Mouse (Mus musculus): ENCODE results near the gene Sergef.

Gene Sergef

GRCm38 (mm10) chr7:46615256-46615977, 24.2 kb downstream of the Sergef start:
- DNase-seq, result no peak

GRCm38 (mm10) chr7:46614263-46614662, 25.3 kb downstream of the Sergef start:
- no peak for DNase-seq

- no peak for DNase-seq
These were observed 26.5 kb downstream of the Sergef start for GRCm38 (mm10) chr7:46613091-46613490.

DNA sequence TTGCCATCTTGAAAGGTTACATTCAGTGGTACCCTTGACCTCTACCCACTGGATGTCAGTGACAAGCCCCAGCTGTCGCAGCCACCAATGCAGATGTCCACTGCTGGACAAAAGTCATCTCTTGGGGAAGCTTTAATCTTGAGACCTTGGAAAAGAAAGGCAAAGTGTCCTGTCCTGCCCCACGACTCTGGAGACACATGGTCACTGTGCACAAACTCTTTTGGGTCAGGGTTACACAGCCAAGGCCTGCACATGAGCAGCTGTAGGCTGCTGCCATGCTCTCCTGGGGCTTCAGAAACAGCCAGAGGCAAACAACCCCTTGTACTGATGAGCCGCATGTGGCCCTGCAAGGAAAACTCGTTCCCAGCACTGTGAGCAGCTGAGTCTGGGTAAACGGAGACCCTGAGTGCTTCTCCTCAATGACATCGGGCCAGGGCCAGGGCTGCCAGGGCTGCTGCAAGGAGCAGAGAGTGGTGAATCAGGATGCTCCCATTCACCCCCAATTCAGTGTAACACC, 27.1 kb downstream of the Sergef start:
- DNase-seq, result no peak

DNA sequence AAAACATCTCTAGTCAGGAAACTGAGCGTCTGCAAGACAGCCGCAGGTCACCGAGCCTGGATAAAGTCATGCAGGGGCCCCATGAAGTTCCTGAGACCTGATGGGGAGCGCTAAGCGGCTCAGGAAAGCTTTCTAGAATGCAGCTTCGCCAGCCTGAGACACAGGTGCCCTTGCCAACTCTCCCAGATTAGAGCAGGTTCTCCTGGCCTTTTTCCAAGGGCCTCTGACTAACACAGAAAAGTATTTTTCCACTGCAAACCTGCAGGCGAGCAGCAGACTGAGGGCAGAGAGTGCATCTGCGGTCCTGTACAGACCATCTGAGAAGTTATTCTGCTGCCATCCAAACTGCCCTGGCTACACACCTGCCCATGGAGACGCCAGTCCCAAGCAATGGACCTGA, 27.6 kb downstream of the Sergef start:
- peak; percentile 85 for DNase-seq

DNA sequence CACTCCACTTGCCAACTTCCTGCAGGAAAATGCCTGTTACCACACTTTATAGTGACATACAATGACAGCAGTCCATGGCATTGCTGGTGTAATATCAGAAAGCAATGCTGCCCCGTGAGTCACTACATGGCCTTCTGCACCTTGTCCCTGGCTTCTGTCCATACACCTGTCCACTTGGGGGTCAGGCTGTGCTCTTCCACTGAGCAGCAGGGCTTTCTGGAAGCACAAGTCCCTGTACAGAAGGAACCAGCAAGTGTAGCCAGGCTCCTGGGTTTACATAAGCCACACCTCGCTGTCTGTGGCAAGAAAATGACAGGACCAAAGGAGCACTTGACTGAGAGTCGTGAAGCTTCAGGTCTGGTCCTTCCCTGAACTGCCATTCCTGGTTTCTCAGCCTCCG, 30.3 kb downstream of the Sergef start:
- DNase-seq, result no peak

DNA sequence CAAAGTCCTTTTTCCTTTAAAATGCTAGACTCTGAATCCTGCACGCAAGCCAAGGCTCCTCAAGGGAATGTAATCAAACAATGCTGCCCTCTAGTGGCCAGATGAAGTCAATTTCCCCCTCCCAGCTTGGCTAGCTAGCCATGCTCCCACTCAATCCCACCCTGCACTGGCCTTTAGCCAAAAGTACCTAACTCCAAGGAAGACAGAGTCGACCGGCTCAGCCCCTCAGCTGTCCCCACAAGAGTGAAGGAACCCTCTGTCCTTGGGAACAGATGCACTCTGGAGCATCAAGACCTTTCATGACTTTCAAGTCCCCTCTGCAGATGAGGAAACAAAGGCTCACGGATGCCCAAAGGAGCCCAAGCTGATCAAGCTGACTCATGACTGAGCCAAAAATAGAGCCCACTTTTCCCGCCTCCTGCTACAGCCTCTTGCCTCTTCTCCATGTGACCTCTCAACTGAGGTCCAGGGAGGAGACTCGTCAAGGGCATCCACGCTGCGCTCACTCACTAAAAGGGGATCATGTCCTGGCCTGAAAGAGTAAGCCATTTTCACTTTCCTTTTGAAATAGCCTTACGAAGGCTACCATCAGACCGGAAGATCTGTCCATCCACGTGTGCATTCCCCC, 32.1 kb downstream of the Sergef start:
- DNase-seq, result peak; percentile 83

- no peak for DNase-seq
These were observed 32.6 kb downstream of the Sergef start for GRCm38 (mm10) chr7:46607031-46607426.

GRCm38 (mm10) chr7:46606391-46607030, 33.1 kb downstream of the Sergef start:
- peak; percentile 94 for DNase-seq

GRCm38 (mm10) chr7:46603051-46603450, 36.6 kb downstream of the Sergef start:
- DNase-seq, result peak; percentile 93

- no peak for DNase-seq
These were observed 37.5 kb downstream of the Sergef start for GRCm38 (mm10) chr7:46602079-46602478.

- DNase-seq, result no peak
These were observed 38.5 kb downstream of the Sergef start for GRCm38 (mm10) chr7:46601097-46601496.

DNA sequence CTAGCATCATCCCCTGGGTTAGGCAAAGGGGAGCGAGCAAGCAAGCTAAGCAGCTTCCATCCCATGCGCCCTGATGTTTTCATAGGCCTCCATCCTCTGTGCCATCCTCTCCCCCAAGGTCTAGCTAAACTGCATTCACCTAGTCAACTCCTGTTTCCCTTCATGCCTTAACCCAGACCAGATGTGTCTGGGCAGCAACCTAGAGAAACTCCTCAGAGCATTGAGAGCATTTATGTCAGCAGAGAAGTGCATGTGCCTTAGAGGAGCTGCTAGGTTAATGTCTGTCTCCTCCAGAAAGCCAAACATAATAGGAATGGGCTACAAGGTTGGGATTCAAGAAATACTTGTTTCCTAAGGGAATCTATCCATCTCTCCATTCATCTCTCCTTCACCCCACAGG, 42.6 kb downstream of the Sergef start:
- DNase-seq, result no peak

DNA sequence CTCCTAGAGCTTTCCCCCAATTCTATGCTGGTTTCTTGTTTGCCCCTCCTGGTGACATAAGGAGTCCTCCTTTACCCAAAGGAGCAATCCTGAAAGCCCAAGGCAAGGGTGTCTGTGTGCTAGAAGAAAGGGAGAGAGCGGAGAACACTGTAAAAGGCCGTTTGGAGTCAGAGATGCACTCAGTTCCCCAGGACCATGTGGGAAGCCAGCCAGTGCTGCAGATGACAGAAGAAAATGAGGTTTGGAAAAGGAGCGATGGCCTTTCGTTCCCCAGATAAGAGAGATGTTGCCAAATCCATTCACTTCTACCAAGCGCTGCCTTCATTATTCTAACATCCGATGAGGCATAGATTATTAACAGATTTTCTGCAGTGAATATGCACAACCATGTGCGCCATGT, 48.1 kb downstream of the Sergef start:
- no peak for DNase-seq

- no peak for DNase-seq
These were observed 50.4 kb downstream of the Sergef start for GRCm38 (mm10) chr7:46589181-46589580.

DNA sequence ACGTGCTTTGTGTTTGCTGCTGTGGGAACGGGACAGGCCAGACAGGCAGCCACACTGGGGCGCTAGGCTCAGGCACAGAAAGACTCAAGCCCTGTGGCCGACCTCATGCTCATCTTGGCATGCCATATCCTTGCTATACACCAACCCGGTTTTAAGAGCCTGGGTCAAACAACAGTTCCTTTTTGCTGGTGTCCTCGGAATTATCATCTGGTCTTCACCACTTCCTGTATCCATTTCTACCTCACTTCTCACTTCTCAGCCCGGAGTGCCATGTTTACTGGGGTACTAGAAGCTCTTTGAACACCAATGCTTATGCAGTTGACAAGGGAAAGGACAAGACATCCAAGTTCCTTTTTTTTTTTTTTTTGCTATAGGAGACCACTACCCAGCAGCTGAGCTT, 51.6 kb downstream of the Sergef start:
- no peak for DNase-seq

- no peak for DNase-seq
These were observed 52.1 kb downstream of the Sergef start for GRCm38 (mm10) chr7:46587466-46587865.

GRCm38 (mm10) chr7:46586621-46587216, 52.9 kb downstream of the Sergef start:
- DNase-seq, result peak; percentile 49

GRCm38 (mm10) chr7:46582750-46583149, 56.9 kb downstream of the Sergef start:
- DNase-seq, result no peak

DNA sequence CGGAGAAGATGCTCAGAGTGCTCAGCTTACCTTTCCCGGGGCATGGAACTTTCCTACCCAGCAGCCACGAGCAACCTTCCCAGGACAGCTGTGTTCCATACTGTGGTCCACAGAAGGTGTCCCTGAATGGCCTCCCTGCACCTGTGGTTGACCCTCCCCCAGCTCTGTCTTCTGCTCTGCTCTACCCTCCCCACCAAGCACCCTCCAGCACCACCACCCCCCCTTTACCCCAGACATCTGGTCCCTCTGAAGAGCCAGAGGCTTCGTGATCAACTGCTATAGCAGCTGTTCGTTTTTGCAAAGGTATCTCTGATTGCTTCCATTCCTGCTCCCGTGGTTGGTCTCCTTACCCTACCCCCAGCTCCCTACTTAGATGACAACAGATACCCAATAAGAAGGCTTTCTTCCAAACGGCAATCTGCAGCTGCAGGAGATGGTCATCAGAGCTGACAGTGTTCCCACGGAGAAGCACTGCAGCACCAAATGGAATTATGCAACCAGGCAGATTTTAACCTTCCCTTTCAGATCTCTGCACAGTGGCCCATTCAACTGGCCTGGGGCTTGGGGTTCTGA, 58.2 kb downstream of the Sergef start:
- DNase-seq, result no peak

GRCm38 (mm10) chr7:46578091-46578490, 61.5 kb downstream of the Sergef start:
- DNase-seq, result no peak

- no peak for DNase-seq
These were observed 63.7 kb downstream of the Sergef start for GRCm38 (mm10) chr7:46575897-46576296.

Measured in cerebellum, adult 8-10 months (tissue).